Mouse (Mus musculus) large intestine, adult 2 months (tissue): ENCODE results near the gene H2-DMb1. TPM values are rescaled to one million over a fixed set of nuclear protein-coding genes. Genes with fewer than 3 reads are reported as not detected.

Source experiments
- DNase-seq: peaks from one replicate; pipeline ENCODE4 v3.0.0-alpha.2; 2012; ENCODE audit warnings: low read depth, low spot score
- WGBS: fragments of 180-500 bp; shearing (Covaris S2); methylation state at CpG from one replicate; pipeline ENCODE4 v1.1.7; 2018; 5-methylcytosine and 5-hydroxymethylcytosine counted together
- polyA plus RNA-seq: library from polyadenylated mRNA; depleted of rRNA; stranded (reverse); fragments of >200 nt; gene quantifications from 2 replicates; pipeline ENCODE4 v1.2.3, GENCODE M21; 2012; rRNA removed

The H2-DMb1 gene
- polyA plus RNA-seq, 1 experiment = 322 TPM

GRCm38 (mm10) chr17:34205021-34205745 lies 52.3 kb downstream of the H2-DMb1 start:
- 41% methylated on average over 18 of the region's 18 CpGs for WGBS
- DNase-seq = no peak

DNA sequence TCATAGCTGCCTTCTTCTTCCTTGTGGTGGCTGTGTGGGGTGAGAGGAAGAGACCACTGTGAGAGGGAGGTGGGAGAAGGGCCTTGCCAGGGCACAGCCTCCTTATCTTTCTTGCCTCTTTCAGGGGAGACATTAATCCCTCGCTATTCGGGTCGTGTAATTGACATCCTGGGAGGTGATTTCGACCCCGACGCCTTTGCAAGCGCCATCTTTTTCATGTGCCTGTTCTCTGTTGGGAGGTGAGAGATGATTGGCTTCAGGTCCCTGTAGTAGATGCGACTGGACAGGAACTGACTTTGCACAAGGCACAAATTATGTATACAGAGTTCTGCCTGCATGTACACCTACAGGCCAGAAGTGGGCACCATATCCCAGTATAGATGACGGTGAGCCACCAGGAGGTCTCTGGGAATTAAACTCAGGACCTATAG lies 52.9 kb downstream of the H2-DMb1 start:
- no peak for DNase-seq
- WGBS = 49% methylated on average over 9 of the region's 9 CpGs

- DNase-seq = no peak
- 85% methylated on average over 5 of the region's 5 CpGs for WGBS
Observed at GRCm38 (mm10) chr17:34206731-34207130, 53.9 kb downstream of the H2-DMb1 start.

DNA sequence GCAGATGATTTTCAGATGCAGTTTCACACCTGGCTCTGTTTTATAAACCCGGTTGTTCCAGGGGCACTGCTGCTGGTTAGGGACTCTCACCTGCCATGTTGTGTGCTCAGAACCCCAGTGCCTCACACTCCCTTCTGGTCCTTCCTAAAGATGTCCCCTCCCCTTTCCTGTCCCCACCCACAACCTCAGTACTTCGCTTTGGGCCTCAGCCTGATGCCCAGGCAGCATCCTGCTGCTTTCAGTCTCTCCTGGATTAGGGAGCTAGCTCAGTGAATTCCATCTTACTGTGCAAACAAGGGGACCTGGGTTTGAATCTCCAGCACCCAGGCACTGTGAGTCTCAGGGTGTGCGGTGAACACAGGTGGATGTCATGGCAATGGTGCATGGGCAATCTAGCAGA lies 54.6 kb downstream of the H2-DMb1 start:
- DNase-seq = no peak
- 67% methylated on average over 3 of the region's 3 CpGs for WGBS

DNA sequence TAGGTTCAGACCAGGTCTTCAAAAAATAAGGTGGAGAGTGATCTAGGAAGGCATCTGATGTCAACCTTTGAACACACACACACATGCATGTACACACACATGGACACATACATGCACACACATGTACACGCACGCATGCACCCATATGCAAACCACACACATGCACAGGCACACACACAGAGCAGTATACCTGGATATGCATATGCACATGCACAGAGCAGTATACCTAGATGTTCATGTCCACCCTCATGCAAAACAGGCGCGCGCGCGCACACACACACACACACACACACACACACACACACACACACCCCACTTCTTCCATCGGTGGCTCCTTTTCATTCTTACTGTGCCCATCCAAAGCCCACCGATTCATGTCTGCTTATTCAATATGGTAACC lies 55.0 kb downstream of the H2-DMb1 start:
- 97% methylated on average over 9 of the region's 9 CpGs for WGBS

GRCm38 (mm10) chr17:34208421-34208820 lies 55.5 kb downstream of the H2-DMb1 start:
- 38% methylated on average over 10 of the region's 10 CpGs for WGBS
- DNase-seq = no peak

More for the DNA sequence above, 55.0 kb downstream of the H2-DMb1 start:
- no peak for DNase-seq

- whole genome bisulfite sequencing = 50% methylated on average over 3 of the region's 3 CpGs
- no peak for DNase-seq
Observed at GRCm38 (mm10) chr17:34209680-34210079, 56.8 kb downstream of the H2-DMb1 start.

Other genes with a start within 250 kb of the H2-DMb1 start
- 0.67 TPM in 1 of 2 replicates, not detected in the other for gene Platr17, start 247.9 kb upstream of the H2-DMb1 start, polyA plus RNA-seq
- 34.1 and 41.0 TPM in 2 replicates for gene Daxx, start 243.7 kb upstream of the H2-DMb1 start, polyA plus RNA-seq
- 203 and 264 TPM in 2 replicates for gene Tapbp, start 237.2 kb upstream of the H2-DMb1 start, polyA plus RNA-seq
- 37.1 and 49.3 TPM in 2 replicates for gene Zbtb22, start 237.2 kb upstream of the H2-DMb1 start, polyA plus RNA-seq
- gene Rgl2, start 223.5 kb upstream of the H2-DMb1 start, polyA plus RNA-seq = 46.1 and 63.1 TPM in 2 replicates
- gene Pfdn6, start 212.7 kb upstream of the H2-DMb1 start, polyA plus RNA-seq = 28.6 and 35.4 TPM in 2 replicates
- gene Wdr46, start 212.4 kb upstream of the H2-DMb1 start, polyA plus RNA-seq = 19.1 and 23.6 TPM in 2 replicates
- 15.6 and 19.8 TPM in 2 replicates for gene B3galt4, start 201.6 kb upstream of the H2-DMb1 start, polyA plus RNA-seq
- 44.6 and 59.1 TPM in 2 replicates for gene Vps52, start 197.3 kb upstream of the H2-DMb1 start, polyA plus RNA-seq
- 617 and 700 TPM in 2 replicates for gene Rps18, start 197.1 kb upstream of the H2-DMb1 start, polyA plus RNA-seq
- 5,020 and 5,402 TPM in 2 replicates for gene H2-K1, start 152.7 kb upstream of the H2-DMb1 start, polyA plus RNA-seq
- 17.0 and 21.3 TPM in 2 replicates for gene Ring1, start 128.4 kb upstream of the H2-DMb1 start, polyA plus RNA-seq
- 43.2 and 48.6 TPM in 2 replicates for gene H2-Ke6, start 125.0 kb upstream of the H2-DMb1 start, polyA plus RNA-seq
- gene Slc39a7, start 121.4 kb upstream of the H2-DMb1 start, polyA plus RNA-seq = 129 and 133 TPM in 2 replicates
- 41.6 and 49.9 TPM in 2 replicates for gene Rxrb, start 121.3 kb upstream of the H2-DMb1 start, polyA plus RNA-seq
- gene Col11a2, start 113.6 kb upstream of the H2-DMb1 start, polyA plus RNA-seq = 0.60 and 0.95 TPM in 2 replicates
- gene H2-Oa, start 60.7 kb upstream of the H2-DMb1 start, polyA plus RNA-seq = 16.5 and 21.5 TPM in 2 replicates
- 218 and 235 TPM in 2 replicates for gene H2-DMa, start 33.5 kb upstream of the H2-DMb1 start, polyA plus RNA-seq
- gene Brd2, start 30.4 kb upstream of the H2-DMb1 start, polyA plus RNA-seq = 85.8 and 92.2 TPM in 2 replicates
- gene H2-DMb2, start 9.8 kb upstream of the H2-DMb1 start, polyA plus RNA-seq = 31.0 and 41.3 TPM in 2 replicates
- gene Tap1, start 34.5 kb downstream of the H2-DMb1 start, polyA plus RNA-seq = 80.6 and 126 TPM in 2 replicates
- 195 and 254 TPM in 2 replicates for gene Psmb9, start 34.7 kb downstream of the H2-DMb1 start, polyA plus RNA-seq
- 391 and 440 TPM in 2 replicates for gene Psmb8, start 44.6 kb downstream of the H2-DMb1 start, polyA plus RNA-seq
- gene Tap2, start 50.5 kb downstream of the H2-DMb1 start, polyA plus RNA-seq = 44.9 and 56.5 TPM in 2 replicates
- 25.1 and 30.6 TPM in 2 replicates for gene H2-Ob, start 85.8 kb downstream of the H2-DMb1 start, polyA plus RNA-seq
- gene H2-Ab1, start 104.6 kb downstream of the H2-DMb1 start, polyA plus RNA-seq = 3,098 and 3,636 TPM in 2 replicates
- gene H2-Aa, start 134.8 kb downstream of the H2-DMb1 start, polyA plus RNA-seq = 1,441 and 1,600 TPM in 2 replicates
- gene H2-Eb1, start 152.8 kb downstream of the H2-DMb1 start, polyA plus RNA-seq = 665 and 730 TPM in 2 replicates
- 2.6 and 3.1 TPM in 2 replicates for gene H2-Eb2, start 172.6 kb downstream of the H2-DMb1 start, polyA plus RNA-seq
- gene Btnl2, start 201.8 kb downstream of the H2-DMb1 start, polyA plus RNA-seq = 48.4 and 121 TPM in 2 replicates
- 81.1 and 155 TPM in 2 replicates for gene Btnl1, start 224.1 kb downstream of the H2-DMb1 start, polyA plus RNA-seq
- 0.64 and 1.3 TPM in 2 replicates for gene BC051142, start 245.7 kb downstream of the H2-DMb1 start, polyA plus RNA-seq